Mouse (Mus musculus) retina, postnatal 7 days (tissue): ENCODE measurements around the gene Abl2.
"Not testable (repeated sequence)": the region's sequence is repeated elsewhere in the genome, so short reads cannot be mapped to it uniquely, and the experiment has no call there.

Source experiments
- DNase-seq: peaks from one replicate; pipeline ENCODE4 v3.0.0-alpha.2; 2012; ENCODE audit warnings: low read depth, low spot score

Abl2 gene

GRCm38 (mm10) chr1:156635148-156635547 lies 76.6 kb downstream of the Abl2 start:
- DNase-seq: no peak

- no peak for DNase-seq
Measured at GRCm38 (mm10) chr1:156639455-156639854, 80.9 kb downstream of the Abl2 start.

- DNase-seq: no peak
Measured at GRCm38 (mm10) chr1:156640577-156640976, 82.0 kb downstream of the Abl2 start.

GRCm38 (mm10) chr1:156641808-156642207 lies 83.2 kb downstream of the Abl2 start:
- DNase-seq: no peak

GRCm38 (mm10) chr1:156642813-156643212 lies 84.2 kb downstream of the Abl2 start:
- DNase-seq: no peak

GRCm38 (mm10) chr1:156644061-156644460 lies 85.5 kb downstream of the Abl2 start:
- DNase-seq: no peak

- no peak for DNase-seq
Measured at GRCm38 (mm10) chr1:156644780-156645523, 86.4 kb downstream of the Abl2 start.

GRCm38 (mm10) chr1:156645971-156646370 lies 87.4 kb downstream of the Abl2 start:
- no peak for DNase-seq

- no peak for DNase-seq
Measured at GRCm38 (mm10) chr1:156648705-156649104, 90.1 kb downstream of the Abl2 start.

- no peak for DNase-seq
Measured at GRCm38 (mm10) chr1:156650631-156651030, 92.0 kb downstream of the Abl2 start.

- no peak for DNase-seq
Measured at GRCm38 (mm10) chr1:156652189-156652822, 93.7 kb downstream of the Abl2 start.

- no peak for DNase-seq
Measured at GRCm38 (mm10) chr1:156654735-156655530, 96.3 kb downstream of the Abl2 start.

GRCm38 (mm10) chr1:156657523-156657922 lies 98.9 kb downstream of the Abl2 start:
- DNase-seq: no peak

- DNase-seq: no peak
Measured at GRCm38 (mm10) chr1:156658676-156659075, 100.1 kb downstream of the Abl2 start.

GRCm38 (mm10) chr1:156659906-156660659 lies 101.5 kb downstream of the Abl2 start:
- no peak for DNase-seq

- not testable (repeated sequence) for DNase-seq
Measured at GRCm38 (mm10) chr1:156660660-156661236, 102.2 kb downstream of the Abl2 start.

- DNase-seq: no peak
Measured at GRCm38 (mm10) chr1:156665777-156666176, 107.2 kb downstream of the Abl2 start.

GRCm38 (mm10) chr1:156667141-156667926 lies 108.7 kb downstream of the Abl2 start:
- DNase-seq: no peak

GRCm38 (mm10) chr1:156668602-156669001 lies 110.0 kb downstream of the Abl2 start:
- no peak for DNase-seq

- no peak for DNase-seq
Measured at GRCm38 (mm10) chr1:156669208-156669983, 110.8 kb downstream of the Abl2 start.
